Mouse (Mus musculus): ENCODE data around the gene Syn3.

The Syn3 gene

DNA sequence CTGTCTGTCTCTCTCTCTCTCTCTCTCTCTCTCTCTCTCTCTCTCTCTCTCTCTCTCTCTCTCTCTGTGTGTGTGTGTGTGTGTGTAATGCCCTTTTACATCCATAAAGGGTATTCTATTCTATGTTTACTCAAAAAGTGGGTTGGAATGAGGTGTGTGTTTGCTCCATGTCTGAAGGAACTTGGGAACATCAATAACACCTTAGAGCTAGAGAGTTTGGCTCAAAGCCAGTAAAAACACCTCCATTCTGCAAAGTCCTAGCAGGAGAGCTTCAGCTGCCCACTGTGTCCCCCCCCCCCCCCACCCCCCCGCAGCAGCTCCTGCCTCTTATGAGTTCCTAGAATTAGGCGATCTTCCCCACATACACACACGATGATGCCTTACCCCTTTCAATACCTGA, 161.5 kb downstream of the Syn3 start:
- no peak for DNase-seq

GRCm38 (mm10) chr10:86336506-86336905, 162.2 kb downstream of the Syn3 start:
- no peak for DNase-seq

- DNase-seq, result no peak
These were observed 164.1 kb downstream of the Syn3 start for GRCm38 (mm10) chr10:86334581-86334980.

GRCm38 (mm10) chr10:86332942-86333341, 165.8 kb downstream of the Syn3 start:
- DNase-seq, result no peak

DNA sequence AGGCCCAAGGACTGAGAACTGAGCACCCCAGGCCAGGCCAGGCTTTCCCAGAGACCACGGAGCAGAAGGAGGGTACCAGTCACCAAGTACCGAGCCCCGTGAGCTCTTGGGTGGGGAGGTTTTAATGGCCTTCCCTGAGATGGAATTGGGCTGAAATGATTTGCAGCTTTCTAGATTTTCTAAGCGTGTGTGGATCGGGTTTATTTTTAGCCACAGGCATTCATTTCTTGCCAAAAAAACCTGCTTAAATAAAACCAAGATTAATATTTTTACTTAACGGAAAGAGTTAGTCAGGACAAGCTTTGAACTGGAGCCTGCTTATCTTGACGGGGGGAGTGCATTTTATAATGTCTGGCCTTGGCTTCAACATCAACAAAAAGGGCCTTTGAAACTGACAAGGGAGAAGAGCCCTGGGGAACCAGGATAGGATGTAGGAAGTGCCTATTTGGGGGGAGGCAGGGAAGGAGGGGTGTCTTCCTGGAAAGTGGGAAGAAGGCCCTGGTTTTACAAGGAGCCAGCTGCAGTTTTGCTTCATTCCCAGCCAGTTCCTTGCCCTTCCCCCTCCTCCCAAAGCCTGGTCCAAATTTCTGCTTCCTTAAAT, 166.9 kb downstream of the Syn3 start:
- no peak for DNase-seq

DNA sequence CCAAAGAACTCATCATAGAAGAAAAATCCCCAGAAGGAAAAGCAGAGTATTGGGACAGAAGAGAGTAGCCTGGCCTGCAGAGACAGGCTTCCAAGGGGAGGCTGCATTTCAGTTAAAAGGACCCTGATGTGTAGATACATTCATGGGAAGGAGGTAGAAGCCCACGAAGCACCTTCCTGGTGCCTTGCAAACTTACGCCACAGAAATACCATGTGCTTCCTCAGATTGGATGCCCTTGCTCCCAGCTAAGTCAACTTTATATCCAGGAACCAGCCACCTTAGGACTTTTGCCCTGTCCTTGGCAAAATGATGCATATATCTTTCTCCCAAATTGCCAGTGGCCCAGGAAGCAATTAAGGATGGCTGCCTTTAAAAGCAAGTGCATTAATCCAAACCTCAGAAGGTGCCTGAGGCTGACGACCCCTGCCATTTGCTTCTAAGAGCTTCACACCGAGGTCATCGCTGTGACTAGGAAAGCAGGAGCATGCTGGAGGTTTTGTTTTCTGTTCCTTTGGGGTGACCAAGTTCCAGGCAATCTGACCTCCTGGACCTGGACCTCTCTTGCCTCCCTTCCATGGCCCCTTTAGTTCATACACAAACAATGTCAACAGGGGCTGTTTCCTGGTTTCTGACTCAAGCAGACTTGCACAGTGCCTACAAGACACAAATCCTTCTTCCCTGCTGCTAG, 167.6 kb downstream of the Syn3 start:
- no peak for DNase-seq

GRCm38 (mm10) chr10:86329241-86329882, 169.3 kb downstream of the Syn3 start:
- DNase-seq, result no peak

- DNase-seq, result no peak
These were observed 170.0 kb downstream of the Syn3 start for GRCm38 (mm10) chr10:86328691-86329090.

DNA sequence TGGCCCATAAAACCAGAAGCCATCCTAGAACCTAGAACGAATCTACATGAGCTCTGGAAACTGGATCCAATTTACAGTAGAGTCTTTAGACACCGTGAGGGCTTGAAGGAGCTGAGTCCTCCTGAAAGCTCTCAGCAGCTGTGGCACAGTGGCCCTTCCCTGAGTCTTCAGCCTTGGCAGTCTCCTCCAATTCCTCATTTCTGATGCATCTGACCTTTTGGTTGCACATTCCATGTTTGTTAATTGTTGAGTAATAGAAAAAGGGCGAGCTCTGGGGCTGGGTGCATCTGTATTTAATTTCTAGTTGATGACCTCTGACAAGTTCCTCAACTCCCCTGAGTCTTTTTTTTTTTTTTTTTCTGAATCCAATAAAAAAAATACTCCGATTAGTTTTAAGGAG, 170.6 kb downstream of the Syn3 start:
- no peak for DNase-seq

DNA sequence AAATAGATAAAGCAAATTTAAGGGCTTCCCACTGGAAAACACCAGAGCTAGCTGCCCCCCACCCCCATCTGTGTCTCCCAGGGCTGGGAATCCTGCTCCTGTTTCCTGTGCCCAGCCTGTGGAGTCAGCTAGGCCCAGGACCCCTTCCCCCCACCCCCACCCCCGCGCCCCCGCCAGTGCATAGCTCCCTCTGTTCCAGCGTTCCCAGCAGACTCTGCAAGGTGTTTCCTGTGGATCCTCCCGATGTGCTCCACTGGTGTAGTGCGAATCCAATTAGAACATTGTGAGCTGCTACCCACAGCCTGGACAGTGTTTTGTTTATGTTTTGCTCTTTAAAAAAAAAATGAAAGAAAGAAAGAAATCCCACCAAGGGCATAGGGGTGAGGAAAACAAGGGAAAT, 173.4 kb downstream of the Syn3 start:
- no peak for DNase-seq

- DNase-seq, result peak; percentile 71
These were observed 175.3 kb downstream of the Syn3 start for GRCm38 (mm10) chr10:86323275-86323994.

DNA sequence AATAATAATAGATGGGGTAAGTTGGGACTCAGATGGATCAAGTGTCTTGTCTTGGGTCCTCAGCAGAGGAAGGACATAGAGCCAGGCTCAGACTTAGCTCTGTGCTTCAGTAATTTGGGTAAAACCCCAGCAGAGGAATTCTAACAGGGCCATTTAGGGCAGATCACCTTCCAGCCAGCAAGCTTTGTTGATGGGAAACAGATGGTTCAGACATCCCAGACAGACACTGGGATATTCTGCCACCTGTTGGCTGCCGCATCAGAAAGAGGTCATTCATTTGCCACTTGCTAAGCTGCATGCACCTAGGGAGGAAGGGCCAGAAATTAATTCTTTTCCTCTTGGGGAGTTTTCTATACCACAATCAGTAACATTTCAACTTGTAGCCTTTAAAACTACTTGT, 176.7 kb downstream of the Syn3 start:
- peak; percentile 63 for DNase-seq

DNA sequence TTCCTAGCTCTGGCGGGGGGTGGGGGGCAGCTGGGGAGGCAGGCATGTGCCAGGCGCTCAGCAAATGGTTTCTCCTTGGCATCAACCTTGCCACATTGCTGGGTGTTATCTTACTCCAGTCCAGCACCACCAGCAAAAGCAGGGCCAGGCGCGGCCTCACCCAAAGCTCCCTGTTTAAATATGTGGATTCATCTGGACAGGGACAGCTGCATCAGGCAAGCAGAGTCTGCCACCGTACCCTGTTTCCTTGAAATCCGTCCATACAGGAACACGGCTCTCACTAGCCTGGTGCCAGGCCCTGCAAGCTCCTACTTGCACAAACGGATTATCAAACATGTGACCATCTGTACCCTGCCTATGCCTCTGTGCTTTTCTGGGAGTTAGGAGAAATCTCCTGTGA, 177.5 kb downstream of the Syn3 start:
- DNase-seq, result no peak

DNA sequence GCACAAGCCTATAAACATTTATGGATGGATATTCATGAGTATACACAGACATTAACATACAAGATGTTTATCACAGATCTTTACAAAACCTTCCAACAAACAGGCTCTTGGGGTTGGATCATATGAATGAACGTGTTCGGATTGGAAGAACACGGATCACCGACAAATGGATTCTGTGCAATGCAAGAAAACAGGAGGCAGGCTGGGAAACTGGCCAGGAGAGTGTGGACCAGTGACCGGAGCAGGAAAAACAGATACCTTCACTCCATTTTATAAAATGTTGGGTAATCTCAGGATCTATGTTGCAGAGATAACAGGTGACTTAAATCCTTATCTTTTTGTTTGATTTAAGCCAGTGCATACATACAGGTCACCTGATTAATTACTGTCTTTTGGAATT, 178.5 kb downstream of the Syn3 start:
- no peak for DNase-seq

- no peak for DNase-seq
These were observed 179.2 kb downstream of the Syn3 start for GRCm38 (mm10) chr10:86319526-86319925.

DNA sequence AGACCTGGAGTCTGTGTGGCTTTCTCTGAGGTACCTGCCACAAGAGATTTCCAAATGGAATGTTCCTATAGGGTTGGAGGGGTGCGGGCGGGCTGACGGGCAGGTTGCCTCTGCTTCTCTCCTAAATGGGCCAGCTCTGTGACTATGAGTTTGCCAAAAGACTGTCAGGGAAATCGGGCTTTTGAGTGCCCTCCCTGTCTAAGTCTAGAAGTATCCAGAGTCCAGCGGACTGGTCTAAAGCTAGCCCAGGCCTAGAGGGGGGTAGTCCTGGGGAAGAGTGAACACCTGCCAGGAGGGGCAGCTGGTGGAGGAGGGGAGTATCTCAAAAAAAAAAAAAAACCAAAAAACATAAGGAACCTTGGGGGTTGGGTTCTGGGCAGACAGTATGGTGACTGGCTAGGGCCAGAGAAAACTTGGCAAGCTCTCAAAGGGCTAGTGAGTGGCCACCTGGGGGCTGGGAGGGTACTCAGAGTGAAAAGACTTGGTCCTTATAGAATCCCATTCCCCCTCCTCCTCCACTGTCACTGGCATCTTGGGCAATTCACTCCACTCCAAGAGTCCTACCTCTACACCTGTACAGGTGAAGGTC, 180.1 kb downstream of the Syn3 start:
- no peak for DNase-seq

DNA sequence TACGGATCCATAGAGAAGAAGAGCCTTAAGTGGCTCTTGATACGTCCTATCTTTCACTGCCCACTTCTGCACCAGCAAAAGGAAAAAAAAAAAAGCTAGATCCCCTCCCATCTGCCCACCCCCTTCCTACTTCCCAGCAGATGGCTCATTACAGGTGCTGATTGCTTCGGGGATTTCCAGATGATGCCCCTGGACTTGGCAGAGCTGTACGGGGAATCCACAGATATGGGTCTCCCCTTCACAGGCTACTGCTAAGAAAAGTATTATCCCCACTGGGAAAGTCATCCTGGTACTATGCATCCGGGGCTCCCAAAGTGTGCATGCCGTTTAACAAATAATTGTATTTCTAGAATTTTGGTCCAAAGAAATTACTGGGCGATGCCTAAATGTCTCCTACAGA, 181.1 kb downstream of the Syn3 start:
- DNase-seq, result no peak

DNA sequence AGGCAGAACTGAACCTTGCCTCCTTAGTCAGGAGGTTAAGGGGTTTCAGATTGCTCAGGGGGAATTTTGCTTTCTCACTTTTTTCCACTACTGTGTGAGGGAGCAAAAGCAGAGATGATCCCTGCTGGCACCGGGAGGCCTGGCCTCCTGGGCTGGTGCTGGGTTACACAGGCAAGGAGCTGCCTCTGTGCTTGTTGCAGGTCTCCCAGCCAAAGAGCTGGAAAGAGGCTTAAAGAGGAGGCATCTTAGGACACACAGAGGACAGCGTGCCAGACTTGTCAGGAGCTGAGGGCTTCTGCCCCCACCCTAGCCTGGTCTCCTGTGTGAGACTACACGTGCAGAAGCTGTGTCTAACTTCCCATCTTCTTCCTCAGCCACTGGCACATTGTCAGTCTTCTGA, 183.2 kb downstream of the Syn3 start:
- DNase-seq, result no peak

- no peak for DNase-seq
These were observed 185.2 kb downstream of the Syn3 start for GRCm38 (mm10) chr10:86313448-86313847.

DNA sequence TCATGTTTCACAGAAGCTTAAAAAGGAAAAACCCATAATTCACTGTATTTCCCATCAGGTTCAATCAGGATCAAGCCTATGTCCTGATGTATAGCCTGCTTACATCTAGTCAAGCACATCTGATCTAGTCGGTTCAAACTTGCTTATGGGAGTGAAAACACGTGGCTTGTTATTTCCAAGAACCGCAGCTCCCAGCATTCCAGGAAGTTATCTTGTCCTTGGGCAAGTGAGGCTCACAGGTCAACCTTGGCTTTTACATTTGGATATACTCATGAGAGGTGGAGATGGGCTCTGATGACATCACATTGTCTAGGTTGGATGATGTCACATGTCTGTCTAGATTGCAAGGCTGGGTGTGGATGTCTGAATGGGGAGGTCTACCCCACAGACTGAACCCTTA, 185.7 kb downstream of the Syn3 start:
- no peak for DNase-seq

- no peak for DNase-seq
These were observed 188.2 kb downstream of the Syn3 start for GRCm38 (mm10) chr10:86310527-86310926.

GRCm38 (mm10) chr10:86307235-86307634, 191.5 kb downstream of the Syn3 start:
- no peak for DNase-seq

DNA sequence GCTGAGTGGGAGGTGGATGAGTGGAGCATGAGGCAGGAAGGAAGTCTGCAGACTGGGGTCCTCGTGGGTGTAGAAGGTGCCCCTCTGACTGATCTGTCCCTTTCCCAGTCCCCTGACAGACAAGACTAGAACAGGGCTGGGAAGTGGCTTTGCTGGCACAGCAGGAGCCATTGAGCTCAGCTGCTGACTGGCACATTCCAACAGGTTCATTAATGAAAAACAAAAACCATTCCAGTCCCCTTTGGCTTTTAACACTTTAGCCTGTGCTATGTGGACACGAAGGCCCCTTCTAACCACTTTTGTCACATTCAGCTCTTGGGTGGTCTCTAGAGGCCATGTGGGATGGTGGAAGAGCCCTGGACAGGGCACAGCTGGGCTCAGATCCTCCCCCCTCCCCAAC, 194.1 kb downstream of the Syn3 start:
- no peak for DNase-seq

- DNase-seq, result no peak
These were observed 195.2 kb downstream of the Syn3 start for GRCm38 (mm10) chr10:86303495-86303876.
